Mouse (Mus musculus) ES-CJ7 (cell line): ENCODE measurements at regions not wholly inside any gene's neighbourhood (a gene's known extent, or its start where the extent isn't known, plus 50 kb on each side); places are given as distances from the start of the nearest gene placed in this dataset.
A peak's percentile ranks its signal among the peaks of the same experiment; 100 is the strongest.
"Not testable (repeated sequence)": the region's sequence is repeated elsewhere in the genome, so short reads cannot be mapped to it uniquely, and the experiment has no call there.

ENCODE experiments used
- DNase-seq: peaks from one replicate; pipeline ENCODE4 v3.0.0; 2011; ENCODE audit warnings: low read depth, low spot score

DNA sequence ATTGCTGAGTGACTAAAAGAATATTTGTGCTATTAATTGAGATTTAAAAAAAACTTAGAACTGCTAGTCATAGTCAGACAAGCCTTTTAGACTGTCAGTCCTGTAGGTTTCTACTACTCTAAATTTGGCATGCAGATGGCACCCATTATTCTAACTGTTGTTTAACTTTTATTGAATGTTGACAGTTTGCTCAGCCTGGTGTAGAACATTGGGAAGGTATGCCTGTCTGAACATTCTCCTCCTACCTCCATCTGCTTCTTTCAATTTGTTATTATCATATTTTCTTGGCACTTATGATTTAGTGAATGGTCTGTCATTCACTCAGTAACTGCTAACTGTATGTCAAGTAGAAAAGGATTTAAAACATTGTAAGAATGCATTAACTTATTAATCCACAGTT, 130.9 kb downstream of the Gmnc start:
- DNase-seq: no peak

DNA sequence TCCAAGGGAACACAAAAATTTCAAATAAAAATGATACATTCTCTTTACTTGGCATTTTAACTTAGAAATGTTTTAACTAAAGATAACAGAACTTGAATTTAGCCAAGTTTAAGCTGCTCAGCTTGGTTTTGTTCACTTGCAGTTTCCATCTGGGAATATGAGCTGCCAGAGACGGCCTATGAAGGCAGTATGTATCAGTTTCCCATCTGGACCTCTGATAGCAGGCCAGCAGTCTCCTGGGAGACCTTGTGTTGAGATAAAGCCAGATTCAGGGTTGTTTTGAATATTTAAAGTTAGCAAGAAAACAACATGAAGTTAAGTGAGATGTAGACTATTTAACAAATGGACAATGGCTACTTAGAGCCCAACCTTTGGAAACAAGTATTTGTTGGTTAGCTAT, 142.3 kb downstream of the Gmnc start:
- no peak for DNase-seq

DNA sequence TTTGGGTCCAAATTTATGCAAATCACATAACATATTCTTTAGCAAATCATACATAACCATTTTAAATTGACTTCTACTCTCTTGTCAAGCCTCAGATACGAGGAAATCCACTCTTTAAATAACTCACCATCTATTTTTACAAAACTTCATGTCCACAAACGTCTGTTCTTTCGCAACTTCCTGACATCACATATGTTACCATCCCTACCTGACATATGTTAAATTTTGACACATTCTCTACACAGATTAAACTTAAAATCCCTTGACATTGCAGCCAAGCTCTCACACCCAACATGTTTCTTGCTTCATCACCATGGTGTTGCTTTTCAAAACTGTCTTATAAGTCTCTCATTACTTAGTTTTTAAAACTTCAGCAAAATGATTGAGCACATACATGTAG, 164.4 kb downstream of the Gmnc start:
- DNase-seq: no peak

DNA sequence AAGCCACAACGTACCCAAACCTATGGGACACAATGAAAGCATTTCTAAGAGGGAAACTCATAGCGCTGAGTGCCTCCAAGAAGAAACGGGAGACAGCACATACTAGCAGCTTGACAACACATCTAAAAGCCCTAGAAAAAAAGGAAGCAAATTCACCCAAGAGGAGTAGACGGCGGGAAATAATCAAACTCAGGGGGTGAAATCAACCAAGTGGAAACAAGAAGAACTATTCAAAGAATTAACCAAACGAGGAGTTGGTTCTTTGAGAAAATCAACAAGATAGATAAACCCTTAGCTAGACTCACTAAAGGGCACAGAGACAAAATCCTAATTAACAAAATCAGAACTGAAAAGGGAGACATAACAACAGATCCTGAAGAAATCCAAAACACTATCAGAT, 180.3 kb downstream of the Gmnc start:
- not testable (repeated sequence) for DNase-seq

DNA sequence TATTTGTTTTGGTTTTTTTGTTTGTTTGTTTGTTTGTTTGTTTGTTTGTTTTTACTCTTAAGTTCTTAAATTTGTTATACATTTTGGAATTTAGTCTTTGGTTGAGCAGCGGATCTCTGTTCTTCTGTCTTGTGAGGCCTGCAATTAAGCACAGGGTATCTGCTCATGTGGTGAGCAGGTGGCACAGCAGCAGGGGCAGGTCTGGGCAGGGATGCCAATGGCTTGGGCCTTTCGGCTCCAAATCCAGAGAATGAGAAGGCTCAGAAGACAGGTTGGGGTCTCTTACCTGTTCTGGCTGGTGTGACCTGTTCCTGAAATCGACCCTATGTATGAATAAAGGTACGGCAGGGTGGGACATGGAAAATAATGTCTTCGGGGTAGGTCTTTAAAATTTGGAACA, 186.0 kb downstream of the Gmnc start:
- no peak for DNase-seq

DNA sequence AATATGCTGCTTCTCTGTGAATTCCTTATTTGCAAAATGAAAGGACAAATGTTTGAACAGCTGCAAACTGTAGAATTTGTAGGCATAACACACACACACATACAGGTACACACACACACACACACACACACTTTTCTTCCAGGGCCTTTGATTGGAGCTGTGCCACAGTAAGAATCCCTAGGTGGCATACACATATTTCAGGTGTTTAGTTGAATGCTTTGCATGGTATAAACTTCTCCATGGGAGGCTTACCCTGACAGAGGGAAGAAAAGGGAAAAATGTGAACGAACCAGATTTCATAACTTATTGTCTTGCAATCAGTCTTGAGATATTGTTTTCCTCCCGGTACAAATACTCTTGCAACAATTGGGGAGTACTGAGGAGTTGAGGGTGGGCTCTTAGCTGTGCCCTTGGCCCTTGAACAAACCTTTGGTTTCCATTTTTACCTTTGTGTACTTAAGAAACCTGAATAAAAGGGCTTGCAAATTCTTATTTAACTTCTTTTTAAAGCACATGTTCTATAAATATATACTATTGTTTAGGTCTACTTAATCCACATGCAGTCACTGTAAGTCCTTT, 204.3 kb downstream of the Gmnc start:
- DNase-seq: no peak

DNA sequence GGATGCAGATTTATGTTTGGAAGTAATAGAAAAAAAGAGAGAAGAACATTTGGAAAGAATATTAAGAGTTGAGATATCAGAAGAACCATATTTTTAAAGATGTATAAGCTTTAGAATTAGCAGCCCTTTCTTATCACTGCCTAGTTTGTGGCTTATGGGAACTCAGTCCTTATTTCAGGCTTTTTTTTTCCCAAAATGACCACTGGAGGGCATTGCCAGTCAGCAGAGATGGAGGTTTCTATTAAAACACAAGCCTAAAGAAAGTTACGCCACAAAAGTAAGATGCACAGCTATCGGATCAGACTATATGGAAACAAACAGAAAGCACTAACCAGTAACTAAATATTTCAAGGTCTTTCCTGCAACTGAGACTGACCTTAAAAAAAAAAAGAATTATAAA, 200.8 kb downstream of the Il1rap start:
- DNase-seq: peak; percentile 8
